Mouse (Mus musculus) layer of hippocampus, postnatal 36 days (tissue): ENCODE results near the gene Tmem159. TPM values are rescaled to one million over a fixed set of nuclear protein-coding genes. Genes with fewer than 3 reads are reported as not detected.

Experiments
- DNase-seq, 2 experiments: peaks; one replicate each; pipeline ENCODE4 v3.0.0; 2022
- total RNA-seq, 2 experiments: library from RNA; stranded (reverse); gene quantifications; 2 replicates each; pipeline ENCODE4 v1.2.3; 2021

Tmem159 gene
- total RNA-seq, 2 experiments from 2014 or later, result 11.2 to 11.9 TPM

- DNase-seq, result no peak
Measured at GRCm38 (mm10) chr7:120145191-120145590, 43.0 kb downstream of the Tmem159 start, which contains the start of gene Zp2. Gene Zp2 (minus strand): TSS chr7:120145291.

- DNase-seq, result no peak
Measured at GRCm38 (mm10) chr7:120150257-120150656, 48.1 kb downstream of the Tmem159 start.

DNA sequence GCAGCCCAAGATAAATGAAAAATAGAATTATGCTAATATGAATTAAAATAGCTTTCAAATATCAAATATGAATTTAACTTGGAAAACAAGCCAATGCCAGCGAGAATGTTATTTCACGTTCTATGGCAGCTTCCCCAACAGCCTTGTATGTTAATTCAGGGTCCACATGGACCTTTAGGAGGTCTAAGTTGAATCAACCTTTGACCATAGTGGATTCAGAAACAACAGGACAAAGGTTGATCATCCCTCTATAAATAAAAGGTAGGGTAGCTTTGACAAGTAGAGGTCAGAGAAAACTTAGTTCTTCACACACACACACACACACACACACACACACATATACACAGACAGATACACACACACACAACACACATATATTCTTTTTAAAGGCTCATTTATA is 48.7 kb downstream of the Tmem159 start:
- DNase-seq, result no peak

DNA sequence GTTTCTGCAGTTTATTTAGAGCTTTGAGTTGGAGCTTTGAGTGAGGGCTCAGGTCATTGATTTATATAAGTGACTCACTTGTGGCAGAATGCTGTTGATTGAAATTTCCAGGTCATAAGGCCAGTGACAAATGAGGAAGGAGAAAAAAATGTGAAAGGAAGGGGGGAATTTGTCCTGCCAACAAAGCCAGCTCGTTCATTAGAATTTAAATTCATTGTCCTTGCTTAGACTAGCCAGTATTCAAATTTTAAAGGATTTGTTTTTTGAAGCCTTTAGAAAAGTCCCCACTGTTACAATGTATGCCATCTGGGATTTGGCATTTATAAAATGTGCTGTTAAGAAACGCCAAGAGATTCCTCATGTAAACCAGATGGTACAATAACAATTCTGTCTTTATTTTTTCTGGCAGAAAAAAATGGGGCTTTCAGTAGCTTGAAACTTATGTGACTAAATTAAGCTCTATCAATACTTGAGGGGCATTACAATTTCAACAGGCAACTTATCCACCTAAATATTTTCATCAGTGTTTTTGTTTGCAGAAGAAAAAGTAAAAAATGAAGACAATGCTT is 54.8 kb downstream of the Tmem159 start:
- no peak for DNase-seq

- DNase-seq, result no peak
Measured at GRCm38 (mm10) chr7:120157575-120158061, 55.5 kb downstream of the Tmem159 start.

DNA sequence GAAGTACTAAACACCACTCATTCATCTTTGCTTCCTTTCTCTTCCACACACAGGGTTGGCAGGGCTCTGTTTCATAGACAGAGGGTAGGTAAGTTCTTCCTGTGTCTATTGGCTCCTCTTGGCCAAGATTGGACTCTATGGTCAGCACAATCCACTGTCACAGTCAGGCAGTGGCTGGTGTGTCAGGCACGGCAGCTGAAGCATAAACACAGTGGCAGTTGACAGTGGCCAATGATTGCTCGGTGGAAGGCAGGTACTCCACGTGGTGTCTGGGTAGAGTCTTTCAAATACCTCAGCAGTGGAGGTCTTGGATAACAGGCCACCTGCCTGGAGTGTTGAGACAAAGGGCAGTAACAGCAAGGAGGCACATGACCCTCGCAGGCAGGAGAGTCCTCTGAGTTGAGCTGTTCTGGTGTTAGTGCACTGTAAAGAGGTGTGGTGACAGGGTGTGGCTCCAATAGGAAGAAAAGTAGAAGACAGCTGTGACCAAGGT is 56.0 kb downstream of the Tmem159 start:
- DNase-seq, result no peak

GRCm38 (mm10) chr7:120163581-120164251 is 61.6 kb downstream of the Tmem159 start:
- DNase-seq, result no peak

Other genes starting within 250 kb of the Tmem159 start
- 10 to 100 TPM; 11.5 to 12.6 TPM for gene Lyrm1, start 206.5 kb upstream of the Tmem159 start, total RNA-seq
- 10 to 100 TPM; 25.7 to 31.1 TPM for gene Dcun1d3, start 206.1 kb upstream of the Tmem159 start, total RNA-seq
- under 1 TPM; 0.07 to 0.46 TPM for gene Dnah3, start 7.1 kb upstream of the Tmem159 start, total RNA-seq
- gene Zp2, start 42.9 kb downstream of the Tmem159 start, total RNA-seq, result not detected
- under 1 TPM; 0.30 to 0.45 TPM for gene Anks4b, start 71.5 kb downstream of the Tmem159 start, total RNA-seq
- gene Crym, start 99.8 kb downstream of the Tmem159 start, total RNA-seq, result 100 to 1,000 TPM; 243 to 266 TPM
- not detected for gene Abca14, start 101.6 kb downstream of the Tmem159 start, total RNA-seq
- not detected for gene Abca15, start 226.3 kb downstream of the Tmem159 start, total RNA-seq